Mouse (Mus musculus): ENCODE results near the gene AL731706.1. TPM values are rescaled to one million over a fixed set of nuclear protein-coding genes. Genes with fewer than 3 reads are reported as not detected.
"Not testable (repeated sequence)": the region's sequence is repeated elsewhere in the genome, so short reads cannot be mapped to it uniquely, and the experiment has no call there.

Gene AL731706.1
- total RNA-seq (2021) = 10 to 100 TPM; 20.5 to 22.8 TPM
- long read RNA-seq, experiment 1, transcript AL731706.1-201 (3 exons, 944 nt) = major isoform, 29 of 29 reads
- long read RNA-seq, experiment 1, partial matches to known transcripts = 0 of 29 reads
- long read RNA-seq, experiment 1, other reads (novel, unspliced or antisense) = 0 of 29 reads
- long read RNA-seq, experiment 2, transcript AL731706.1-201 (3 exons, 944 nt) = major isoform, 26 of 26 reads
- long read RNA-seq, experiment 2, partial matches to known transcripts = 0 of 26 reads
- long read RNA-seq, experiment 2, other reads (novel, unspliced or antisense) = 0 of 26 reads

- peak; percentile 99 to 100 for DNase-seq (ENCODE audit: low spot score in 2 of 2)
- intact Hi-C loops (cut with DNase I) = loop anchor here (5.0 kb wide), 1 partner anchor 179 kb away; the partner anchor contains the start of gene Snap25
Observed at GRCm38 (mm10) chr2:136891068-136891950, at the start of gene AL731706.1, which contains the start of the genes Slx4ip and Mkks. Gene AL731706.1 (minus strand): TSS chr2:136891389. Gene Slx4ip (plus strand): TSS chr2:136891218. Gene Mkks (minus strand): TSS chr2:136891389.

DNA sequence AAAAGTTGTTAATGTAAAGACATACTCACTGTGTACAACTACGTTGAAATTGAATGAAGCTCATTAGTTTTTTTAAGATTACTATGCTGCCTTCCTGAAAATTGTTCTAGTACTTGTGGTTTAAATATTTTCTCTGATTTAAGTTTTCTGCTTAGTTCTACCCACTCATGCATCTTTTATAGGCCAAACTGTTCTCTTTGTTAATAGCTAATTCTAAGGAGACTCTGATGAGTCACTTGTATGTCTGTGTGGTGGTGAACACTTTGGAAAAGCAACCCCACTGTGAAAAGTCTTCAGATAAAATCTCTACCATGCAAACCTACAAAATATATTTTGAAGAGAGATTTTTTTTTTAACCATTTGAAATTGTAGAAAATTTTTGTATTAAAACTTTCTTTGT lies 47.1 kb upstream of the AL731706.1 start:
- intact Hi-C loops (cut with DNase I) = no loop called here
- DNase-seq (ENCODE audit: low spot score in 2 of 2) = no peak

- intact Hi-C loops (cut with DNase I) = no loop called here
- no peak for DNase-seq (ENCODE audit: low spot score in 2 of 2)
Observed at GRCm38 (mm10) chr2:136936391-136937288, 45.5 kb upstream of the AL731706.1 start.

GRCm38 (mm10) chr2:136921003-136921408 lies 29.8 kb upstream of the AL731706.1 start:
- intact Hi-C loops (cut with DNase I) = no loop called here

GRCm38 (mm10) chr2:136920257-136920993 lies 29.2 kb upstream of the AL731706.1 start:
- DNase-seq (ENCODE audit: low spot score in 2 of 2) = no peak
- intact Hi-C loops (cut with DNase I) = no loop called here

More at GRCm38 (mm10) chr2:136921003-136921408, 29.8 kb upstream of the AL731706.1 start:
- peak; percentile 30 to 44 for DNase-seq (ENCODE audit: low spot score in 2 of 2)

DNA sequence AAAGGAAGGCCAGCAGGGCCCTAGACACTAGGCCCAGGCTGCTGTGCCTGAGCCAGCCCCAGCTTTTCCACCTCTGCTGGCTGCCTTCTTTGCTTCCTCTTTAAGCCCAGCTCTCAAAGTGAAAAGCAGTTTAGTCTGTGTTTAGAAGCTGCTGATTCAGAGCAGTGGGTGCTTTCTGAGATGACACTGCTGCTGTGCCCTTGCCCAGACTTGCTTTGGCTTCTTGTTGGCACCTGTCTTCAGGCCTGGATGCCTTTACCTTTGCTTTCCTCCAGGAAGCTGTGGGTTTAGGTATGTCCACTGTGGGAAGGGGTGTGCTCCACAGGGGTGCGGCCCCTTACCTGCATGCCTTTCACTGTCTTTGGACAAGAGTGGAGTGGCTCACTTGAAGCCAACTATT lies 28.2 kb upstream of the AL731706.1 start:
- intact Hi-C loops (cut with DNase I) = loop anchor here (2.0 to 10.0 kb wide), 3 partner anchors 165 to 813 kb away; partner anchors contain the start of gene Jag1
- no peak for DNase-seq (ENCODE audit: low spot score in 2 of 2)

DNA sequence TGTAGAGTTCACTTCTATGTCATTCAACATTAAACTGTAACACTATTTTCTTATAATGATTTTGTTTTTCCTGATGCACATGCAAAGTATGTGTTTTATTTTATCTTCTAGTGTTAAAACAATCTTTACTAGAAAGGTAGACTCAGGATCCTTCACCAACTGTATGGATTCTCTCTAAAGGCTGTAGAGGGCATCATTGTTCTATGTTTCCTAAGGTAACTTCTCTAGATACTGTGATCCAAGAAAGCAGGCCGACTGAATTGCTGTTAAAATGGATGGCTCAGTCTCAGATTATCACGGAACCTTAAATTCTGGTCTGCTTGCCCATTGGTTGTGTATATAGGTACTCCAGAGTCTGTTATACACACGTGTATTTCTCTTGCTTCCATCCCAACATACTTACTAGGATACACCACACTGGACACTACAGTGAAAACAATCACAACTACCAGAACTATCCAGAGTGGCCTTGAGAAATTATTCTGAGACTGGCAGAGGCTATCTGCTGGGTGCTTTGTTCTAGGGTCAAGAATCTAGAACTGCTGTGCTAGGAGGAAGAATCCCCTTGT lies 23.2 kb upstream of the AL731706.1 start:
- DNase-seq (ENCODE audit: low spot score in 2 of 2) = peak in 1 of 2 experiments; percentile 41
- intact Hi-C loops (cut with DNase I) = loop anchor here (2.0 to 10.0 kb wide), 3 partner anchors 170 to 1028 kb away; partner anchors contain the start of gene Jag1

- DNase-seq (ENCODE audit: low spot score in 2 of 2) = no peak
- intact Hi-C loops (cut with DNase I) = loop anchor here (10.0 kb wide), 2 partner anchors 172 to 202 kb away; partner anchors contain the start of gene Jag1
Observed at GRCm38 (mm10) chr2:136913021-136913420, 21.8 kb upstream of the AL731706.1 start.

DNA sequence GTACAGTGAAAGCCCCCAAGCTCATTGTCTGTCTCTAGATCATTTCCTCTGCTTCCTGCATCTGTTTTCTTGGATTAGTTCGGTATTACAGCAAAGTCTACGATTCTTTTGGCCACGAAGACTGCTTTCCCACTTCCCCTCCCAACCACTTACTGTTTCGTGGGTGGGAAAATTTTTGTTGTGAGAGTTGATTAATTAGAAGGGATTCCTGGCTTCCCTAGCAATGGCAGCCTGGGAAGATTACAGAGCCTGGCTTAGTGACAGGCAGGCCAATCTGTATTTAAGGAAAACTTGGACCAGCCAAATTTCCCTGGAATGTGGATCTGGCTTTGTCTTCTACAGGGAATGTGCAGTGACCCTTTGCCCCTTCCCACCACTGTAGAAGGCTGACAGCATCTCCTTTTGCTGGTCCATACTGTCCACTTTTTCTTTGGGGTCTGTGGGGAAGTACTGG lies 20.8 kb upstream of the AL731706.1 start:
- no peak for DNase-seq (ENCODE audit: low spot score in 2 of 2)
- intact Hi-C loops (cut with DNase I) = loop anchor here (10.0 kb wide), 2 partner anchors 173 to 203 kb away; partner anchors contain the start of gene Jag1

- intact Hi-C loops (cut with DNase I) = no loop called here
- DNase-seq (ENCODE audit: low spot score in 2 of 2) = no peak
Observed at GRCm38 (mm10) chr2:136909298-136909697, 18.1 kb upstream of the AL731706.1 start.

GRCm38 (mm10) chr2:136908596-136908995 lies 17.4 kb upstream of the AL731706.1 start:
- DNase-seq (ENCODE audit: low spot score in 2 of 2) = no peak
- intact Hi-C loops (cut with DNase I) = no loop called here

- intact Hi-C loops (cut with DNase I) = no loop called here
- DNase-seq (ENCODE audit: low spot score in 2 of 2) = no peak
Observed at GRCm38 (mm10) chr2:136896131-136896530, 4.9 kb upstream of the AL731706.1 start.

DNA sequence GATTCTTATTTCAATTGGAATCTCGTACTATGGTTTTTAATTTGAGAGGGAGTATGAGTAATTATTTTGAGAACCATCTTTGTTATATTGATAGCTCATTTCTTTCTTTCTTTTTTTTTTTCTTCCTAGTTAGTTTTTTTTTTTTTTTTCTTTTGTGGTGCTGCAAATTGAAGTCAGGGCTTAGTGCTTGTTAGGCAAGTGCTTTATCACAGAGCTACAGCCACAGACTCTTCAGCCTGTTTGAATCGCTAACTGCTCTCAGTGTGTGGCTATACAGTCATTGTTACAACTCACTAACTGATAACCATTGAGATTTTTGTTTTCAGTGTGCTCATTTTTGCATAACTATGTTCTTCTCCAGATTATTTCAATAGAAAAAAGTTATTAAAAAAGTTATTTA lies 3.3 kb upstream of the AL731706.1 start:
- intact Hi-C loops (cut with DNase I) = loop anchor here (5.0 kb wide), 1 partner anchor 182 kb away; the partner anchor contains the start of gene Snap25
- no peak for DNase-seq (ENCODE audit: low spot score in 2 of 2)

DNA sequence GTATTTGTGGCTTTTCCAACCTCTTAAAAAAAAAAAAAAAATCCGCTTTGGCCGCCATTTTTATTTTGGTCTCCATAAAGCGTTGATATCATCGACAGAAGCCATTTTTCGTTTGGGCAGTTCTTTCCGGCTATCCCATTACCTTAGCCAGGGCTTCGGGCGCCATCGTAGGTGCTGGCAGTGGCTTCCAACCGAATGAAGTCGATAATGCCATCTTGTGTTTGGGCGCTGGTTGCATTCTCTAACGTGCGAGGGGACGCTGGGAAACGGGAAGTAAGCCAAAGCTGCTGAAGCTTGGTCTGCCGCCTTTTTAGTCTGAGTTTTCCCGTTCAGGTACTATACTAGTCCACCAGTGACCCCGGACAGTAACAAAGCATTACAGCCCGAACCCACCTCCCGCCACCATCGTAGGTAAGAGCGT lies 772 bp upstream of the AL731706.1 start:
- peak; percentile 97 to 99 for DNase-seq (ENCODE audit: low spot score in 2 of 2)
- intact Hi-C loops (cut with DNase I) = loop anchor here (5.0 kb wide), 1 partner anchor 180 kb away; the partner anchor contains the start of gene Snap25

GRCm38 (mm10) chr2:136890716-136891067 lies 497 bp downstream of the AL731706.1 start:
- not testable (repeated sequence) for DNase-seq (ENCODE audit: low spot score in 2 of 2)
- intact Hi-C loops (cut with DNase I) = loop anchor here (5.0 kb wide), 1 partner anchor 178 kb away; the partner anchor contains the start of gene Snap25

- peak; percentile 62 to 69 for DNase-seq (ENCODE audit: low spot score in 2 of 2)
- intact Hi-C loops (cut with DNase I) = loop anchor here (5.0 to 10.0 kb wide), 3 partner anchors 112 to 742 kb away; no protein-coding TSS in a partner anchor
Observed at GRCm38 (mm10) chr2:136886846-136887245, 4.3 kb downstream of the AL731706.1 start.

- intact Hi-C loops (cut with DNase I) = loop anchor here (5.0 to 10.0 kb wide), 3 partner anchors 111 to 741 kb away; no protein-coding TSS in a partner anchor
Observed at GRCm38 (mm10) chr2:136885579-136885978, 5.6 kb downstream of the AL731706.1 start, which contains the start of gene AL731706.2. Gene AL731706.2 (minus strand): TSS chr2:136885679.

More at GRCm38 (mm10) chr2:136885579-136885978, 5.6 kb downstream of the AL731706.1 start, which contains the start of gene AL731706.2:
- no peak for DNase-seq (ENCODE audit: low spot score in 2 of 2)

All from left cerebral cortex, postnatal 14 days (tissue).